Mouse (Mus musculus): ENCODE measurements around the gene E330021D16Rik.
"Not testable (repeated sequence)": the region's sequence is repeated elsewhere in the genome, so short reads cannot be mapped to it uniquely, and the experiment has no call there.

E330021D16Rik gene

DNA sequence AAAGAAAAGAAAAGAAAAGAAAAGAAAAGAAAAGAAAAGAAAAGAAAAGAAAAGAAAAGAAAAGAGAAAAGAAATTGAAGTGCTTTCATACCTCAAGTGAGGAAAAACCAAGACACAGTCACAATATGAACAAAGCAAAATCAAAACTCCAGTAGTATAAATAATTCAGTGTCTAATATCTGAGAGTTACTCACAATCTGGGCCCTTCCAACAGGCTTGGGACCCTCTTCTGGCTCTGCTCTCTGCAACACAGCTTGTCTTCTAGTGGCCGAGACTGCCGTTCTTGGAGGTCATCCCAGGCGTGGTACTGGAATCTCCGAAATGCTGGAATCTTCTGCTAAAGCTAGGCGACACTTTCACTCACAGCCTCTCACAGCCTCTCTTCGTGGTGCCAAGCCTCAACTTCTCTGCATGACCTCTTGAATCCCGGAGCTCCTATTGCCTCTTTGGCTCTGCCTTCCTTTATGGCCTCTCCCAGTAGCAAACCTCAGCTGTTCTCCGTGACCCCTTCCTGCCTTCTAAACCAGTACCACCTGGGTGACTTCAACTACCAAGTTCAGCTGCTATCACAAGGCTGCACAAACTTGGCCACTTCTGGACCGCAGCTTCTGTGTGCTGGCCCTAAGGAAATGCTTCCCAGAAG lies at the start of gene E330021D16Rik:
Gene E330021D16Rik, minus strand, starts transcription at position 437 of the 643 bp plus-strand sequence.
- DNase-seq (ENCODE audit: low spot score in 2 of 2) = no peak

DNA sequence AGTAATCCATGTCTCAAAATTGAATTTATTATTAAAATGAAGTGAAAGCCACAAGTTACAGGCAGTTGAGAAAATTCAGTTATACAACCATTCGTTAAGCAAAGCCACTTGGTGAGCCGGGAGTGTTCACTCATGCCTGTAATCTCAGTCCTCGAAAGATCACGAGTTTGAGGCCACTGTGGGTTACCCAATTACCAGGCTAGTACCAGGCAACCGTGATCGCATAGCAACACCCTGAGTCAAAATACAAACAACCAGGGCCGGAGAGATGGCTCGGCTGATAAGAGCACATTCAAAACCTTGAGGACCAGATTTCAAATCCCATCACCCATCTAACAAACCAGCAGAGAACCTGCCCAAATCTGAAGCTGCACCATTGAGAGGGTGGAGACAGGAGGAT lies 49.7 kb upstream of the E330021D16Rik start:
- DNase-seq (ENCODE audit: low spot score in 2 of 2) = no peak

DNA sequence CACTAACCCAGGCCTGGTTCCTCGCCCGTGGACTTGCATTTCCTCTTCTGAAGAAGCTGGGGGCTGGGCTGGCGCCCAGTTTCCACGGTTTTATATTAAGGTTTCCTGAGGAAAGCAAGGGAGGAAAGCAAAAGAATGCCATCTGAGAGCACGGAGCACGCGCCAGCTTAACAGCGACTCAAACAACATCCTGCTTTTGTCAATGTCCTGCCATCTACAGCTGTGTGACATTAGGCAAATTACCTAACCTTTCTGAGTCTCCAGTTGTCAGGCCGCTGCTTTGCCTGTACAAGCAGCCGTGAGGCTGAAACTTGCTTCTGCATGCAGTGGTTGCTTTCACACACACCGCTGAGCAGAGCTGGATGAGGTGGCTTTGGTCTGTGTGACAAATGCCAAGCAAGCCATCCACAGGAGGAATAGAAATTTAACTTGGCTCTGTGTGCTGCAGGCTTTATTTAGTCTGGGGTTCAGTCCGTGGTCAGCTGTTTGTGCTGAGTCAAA lies 48.8 kb upstream of the E330021D16Rik start:
- DNase-seq (ENCODE audit: low spot score in 2 of 2) = no peak

DNA sequence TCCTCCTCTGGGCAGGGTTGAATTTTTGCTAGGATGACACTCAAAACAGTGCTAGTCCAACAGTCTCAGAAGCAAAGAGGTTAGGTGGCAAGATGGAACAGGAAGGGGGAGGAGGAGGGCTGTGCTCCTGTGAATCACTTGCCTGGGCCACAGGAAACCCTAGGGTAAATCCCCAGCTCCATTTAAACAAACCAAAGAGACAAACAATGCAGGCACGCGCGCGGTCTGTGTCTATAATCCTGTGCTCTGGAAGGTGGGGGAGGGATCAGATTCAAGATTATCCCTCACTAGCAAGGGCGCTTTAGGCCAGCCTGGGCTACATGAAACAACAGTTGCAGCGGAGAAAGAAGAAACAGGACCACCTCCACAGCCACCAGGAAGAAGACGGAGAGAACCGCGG lies 48.1 kb upstream of the E330021D16Rik start:
- DNase-seq (ENCODE audit: low spot score in 2 of 2) = no peak

DNA sequence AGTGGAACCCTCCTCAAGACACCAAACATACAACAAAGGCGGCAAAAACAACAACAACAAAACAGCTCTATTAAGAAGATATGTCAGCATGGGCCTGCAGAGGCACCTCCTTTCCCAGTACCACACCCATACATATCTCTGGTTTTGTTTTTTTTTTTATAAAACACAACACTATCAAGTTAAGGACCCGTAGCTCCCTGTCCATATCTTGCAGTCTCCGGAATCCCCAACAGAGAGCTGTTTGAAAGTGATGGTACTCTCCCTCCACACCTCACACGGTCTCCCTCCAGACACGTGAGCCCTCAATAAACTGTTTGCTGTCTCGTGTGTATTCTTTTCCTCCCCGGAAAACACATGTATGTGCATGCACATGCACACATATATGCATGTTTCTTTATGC lies 43.8 kb upstream of the E330021D16Rik start:
- DNase-seq (ENCODE audit: low spot score in 2 of 2) = no peak

DNA sequence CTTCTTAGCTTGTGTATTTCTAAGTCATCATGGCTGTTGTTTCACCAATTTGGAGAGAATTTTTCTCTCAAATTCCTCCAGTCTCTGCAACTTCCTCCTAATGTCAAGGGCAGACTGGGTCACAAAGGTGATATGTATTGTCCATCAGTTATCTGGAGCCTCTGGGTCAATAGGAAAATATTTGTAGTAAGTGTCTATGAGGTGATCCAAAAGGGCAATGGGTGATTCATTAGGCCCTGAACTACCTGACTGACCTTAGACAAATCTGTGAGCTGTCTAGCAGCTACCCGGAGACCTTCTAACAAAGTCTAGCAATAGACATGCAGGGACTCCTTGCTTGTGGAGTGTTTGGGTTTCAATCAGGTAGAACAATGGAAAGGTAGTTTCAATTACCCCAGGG lies 40.9 kb upstream of the E330021D16Rik start:
- DNase-seq (ENCODE audit: low spot score in 2 of 2) = no peak

DNA sequence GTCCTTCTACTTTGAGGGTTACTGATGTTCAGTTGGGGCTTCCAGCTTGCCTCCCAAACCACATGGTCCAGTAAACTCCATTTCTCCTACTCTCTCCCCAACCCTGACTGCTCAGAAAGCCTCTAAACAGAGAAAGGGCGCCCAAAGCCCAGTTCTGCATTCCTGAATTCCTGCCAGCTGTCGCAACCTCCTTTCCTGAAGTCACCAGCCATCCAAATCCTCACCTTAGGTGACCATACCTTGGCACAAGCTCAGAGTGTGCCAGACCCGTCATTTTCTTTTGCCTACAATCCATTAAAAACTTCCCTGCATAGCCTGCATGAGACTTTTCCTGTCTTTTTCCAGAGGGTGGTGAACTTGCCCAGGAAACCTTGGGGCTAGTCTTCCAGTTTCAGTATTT lies 40.3 kb upstream of the E330021D16Rik start:
- no peak for DNase-seq (ENCODE audit: low spot score in 2 of 2)

DNA sequence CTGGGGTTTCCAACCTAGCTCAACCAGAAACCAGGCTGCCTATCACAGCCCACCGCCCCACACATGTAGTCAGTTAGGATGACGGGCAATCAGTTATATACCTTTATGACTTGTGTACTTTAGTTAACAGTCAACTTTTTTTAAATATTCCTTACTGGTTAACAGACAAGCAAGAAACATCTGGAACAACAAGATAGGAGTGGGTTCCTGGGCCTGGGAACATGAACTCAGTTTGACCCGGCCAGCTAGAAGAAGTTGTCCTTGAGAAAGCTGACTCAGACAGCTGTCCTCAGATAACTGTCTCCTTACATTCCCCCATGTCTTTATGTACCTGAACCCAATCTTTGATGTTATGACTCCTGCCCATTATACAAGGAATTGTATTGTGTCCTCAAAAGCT lies 37.3 kb upstream of the E330021D16Rik start:
- no peak for DNase-seq (ENCODE audit: low spot score in 2 of 2)

DNA sequence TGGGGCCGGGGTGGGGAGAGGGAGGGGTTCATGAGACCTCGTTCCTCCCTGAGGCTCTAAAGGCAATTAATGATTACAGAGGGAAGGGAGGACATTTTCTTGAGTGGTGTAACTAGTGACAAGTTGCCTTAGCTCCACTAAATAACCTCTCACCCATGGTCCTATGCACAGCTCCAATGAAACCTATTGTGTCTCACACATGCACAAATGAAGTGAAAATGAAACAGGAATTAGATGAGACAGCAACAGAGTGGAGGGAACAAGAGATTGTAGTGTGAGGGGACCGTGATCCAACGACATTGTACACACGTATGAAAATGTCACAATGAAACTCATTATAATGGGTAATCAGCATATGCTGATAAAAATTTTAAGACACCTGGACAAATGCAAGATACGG lies 35.5 kb upstream of the E330021D16Rik start:
- no peak for DNase-seq (ENCODE audit: low spot score in 2 of 2)

DNA sequence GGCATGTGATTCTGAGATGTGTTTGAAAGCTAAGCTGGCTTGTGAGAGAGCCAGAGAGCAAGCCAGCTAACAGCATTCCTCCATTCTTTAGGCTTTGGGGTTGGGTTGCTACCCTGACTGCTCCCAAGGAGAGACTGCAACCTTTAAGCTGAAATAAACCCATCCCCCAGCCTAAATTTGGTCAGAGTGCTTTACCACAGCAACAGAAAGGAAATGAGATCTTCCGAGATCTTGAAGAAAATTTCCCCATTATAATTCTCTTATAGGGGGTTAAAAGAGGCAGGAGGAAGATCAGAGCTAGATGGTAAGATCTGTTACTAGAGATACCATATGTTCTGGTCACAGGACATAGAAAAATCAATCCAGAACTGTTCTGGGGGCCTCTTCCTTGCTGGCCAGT lies 34.6 kb upstream of the E330021D16Rik start:
- no peak for DNase-seq (ENCODE audit: low spot score in 2 of 2)

DNA sequence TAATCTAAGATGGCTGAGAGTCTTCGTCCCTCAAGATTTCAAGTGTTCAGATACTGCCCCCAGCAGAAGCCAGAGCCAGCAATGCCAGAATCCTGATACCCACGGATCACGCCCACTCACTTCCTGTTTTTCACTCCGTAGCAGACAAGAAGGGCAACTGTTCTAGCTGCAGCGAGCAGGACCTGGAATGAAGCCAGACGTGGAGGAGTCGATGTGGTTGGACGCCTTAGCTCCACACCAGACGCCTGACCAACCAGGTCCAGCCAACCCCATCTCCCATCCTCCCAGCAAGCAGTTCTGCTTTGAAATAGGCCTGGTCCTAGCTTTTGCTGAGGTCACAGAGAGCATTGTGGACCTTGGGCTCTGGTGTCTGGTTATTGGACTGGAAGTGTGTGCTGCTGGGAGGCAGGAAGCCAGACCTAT lies 33.9 kb upstream of the E330021D16Rik start:
- DNase-seq (ENCODE audit: low spot score in 2 of 2) = peak; percentile 54 to 70

DNA sequence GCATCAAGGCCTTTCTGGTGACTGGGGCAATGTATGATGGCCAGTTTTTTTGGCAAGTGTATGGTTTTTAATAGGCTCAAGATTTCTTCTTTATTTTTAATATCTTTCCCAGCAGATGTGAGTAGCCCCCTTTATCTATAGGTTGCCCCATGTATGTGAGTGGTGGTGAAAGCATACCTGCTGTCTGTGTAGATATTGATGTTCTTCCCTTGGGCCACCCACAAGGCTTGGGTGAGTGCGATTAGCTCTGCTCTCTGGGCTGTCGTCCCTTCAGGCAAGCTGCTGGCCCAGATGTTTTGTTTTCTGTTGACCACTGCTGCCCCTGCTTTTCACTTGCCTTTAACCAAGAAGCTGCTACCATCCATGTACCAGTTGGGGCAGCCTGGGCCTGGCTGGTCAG lies 23.8 kb upstream of the E330021D16Rik start:
- DNase-seq (ENCODE audit: low spot score in 2 of 2) = not testable (repeated sequence)

DNA sequence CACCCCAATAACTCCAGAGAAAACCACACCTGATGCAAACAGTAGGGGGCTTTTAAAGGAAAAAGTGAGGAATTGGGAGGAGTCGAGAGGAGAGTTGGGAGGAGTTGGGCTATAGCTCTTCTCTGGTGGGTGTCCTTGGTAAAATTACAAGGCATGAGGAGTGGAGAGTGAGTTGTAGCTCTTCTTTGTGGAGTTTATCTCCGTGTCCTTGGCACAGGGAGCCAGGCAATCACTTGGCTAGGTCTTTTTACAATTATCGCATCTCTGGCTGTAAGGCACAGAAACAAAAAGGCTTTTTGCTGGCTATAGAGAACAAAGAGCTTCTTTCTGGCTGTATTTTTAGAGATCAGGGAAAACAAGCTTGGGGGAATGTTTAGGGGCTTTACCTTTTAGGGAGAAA lies 20.8 kb upstream of the E330021D16Rik start:
- DNase-seq (ENCODE audit: low spot score in 2 of 2) = not testable (repeated sequence)

DNA sequence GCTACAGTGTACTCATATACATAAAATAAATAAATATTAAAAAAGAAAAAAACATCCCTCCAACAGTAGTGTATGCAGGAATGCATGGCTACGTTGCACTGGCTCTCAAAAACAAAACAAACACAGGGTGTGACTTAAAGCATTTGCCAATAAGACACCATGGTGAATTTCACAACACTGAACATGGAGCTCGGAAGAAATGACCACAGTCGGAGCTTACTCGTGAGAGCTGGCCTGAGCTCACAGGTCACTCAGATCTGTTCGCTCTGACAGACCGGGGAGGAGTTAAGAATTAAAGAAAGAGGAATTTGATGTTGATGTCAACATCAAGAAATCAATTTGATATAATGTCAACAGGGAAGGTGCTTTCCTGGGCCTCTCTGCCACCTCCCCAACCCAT lies 18.2 kb upstream of the E330021D16Rik start:
- no peak for DNase-seq (ENCODE audit: low spot score in 2 of 2)

DNA sequence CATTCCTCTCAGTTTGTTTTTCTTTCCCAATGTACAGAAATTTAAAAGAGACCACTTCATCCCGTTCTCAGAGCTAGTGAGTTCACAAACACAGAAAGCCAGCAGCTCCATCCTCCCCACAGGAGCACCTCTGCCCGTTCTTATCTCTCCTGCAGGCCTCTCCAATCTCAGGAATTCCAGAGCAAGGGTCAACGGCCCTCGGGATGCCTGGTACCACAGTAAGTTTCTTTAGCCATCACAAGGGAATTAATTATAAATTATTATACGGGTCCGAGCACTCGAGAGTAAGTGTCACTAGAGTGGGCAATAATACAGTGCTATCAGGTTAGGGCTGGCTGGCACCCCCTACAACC lies 16.5 kb upstream of the E330021D16Rik start:
- DNase-seq (ENCODE audit: low spot score in 2 of 2) = no peak

DNA sequence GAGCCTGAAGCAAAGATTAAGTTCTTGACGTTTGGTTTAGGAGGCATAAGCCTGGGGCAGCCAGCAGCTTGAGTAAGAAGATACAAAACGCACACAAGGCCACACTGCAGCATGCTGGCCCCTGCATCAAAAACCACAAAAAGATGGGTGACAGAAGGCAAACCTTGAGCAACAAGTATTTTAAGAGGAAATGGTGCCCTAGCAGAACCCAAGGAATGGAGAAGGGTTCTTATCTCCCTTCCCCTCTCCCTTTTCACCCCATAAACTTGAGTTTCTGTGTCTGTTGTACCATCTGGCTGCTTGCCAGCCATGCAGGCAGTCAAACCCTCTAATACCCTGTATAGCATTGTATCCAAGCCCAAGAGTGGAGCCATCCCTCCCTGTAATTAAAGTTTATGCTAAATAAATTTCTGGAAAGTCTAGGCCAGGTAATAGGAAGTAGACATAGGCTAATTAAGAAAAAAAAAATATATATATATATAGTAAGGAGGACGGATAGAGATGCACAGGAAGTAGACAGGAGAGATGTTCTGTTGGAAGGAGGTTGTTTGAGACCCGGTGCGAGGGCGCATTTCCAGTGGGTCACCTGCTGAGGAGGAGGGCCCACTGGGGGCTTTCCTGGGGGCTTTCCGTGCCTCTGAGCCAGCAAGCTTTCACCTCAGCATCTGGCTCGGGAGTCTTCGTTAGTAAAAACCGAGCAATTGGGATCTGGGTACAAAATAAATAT lies 16.0 kb upstream of the E330021D16Rik start:
- no peak for DNase-seq (ENCODE audit: low spot score in 2 of 2)

DNA sequence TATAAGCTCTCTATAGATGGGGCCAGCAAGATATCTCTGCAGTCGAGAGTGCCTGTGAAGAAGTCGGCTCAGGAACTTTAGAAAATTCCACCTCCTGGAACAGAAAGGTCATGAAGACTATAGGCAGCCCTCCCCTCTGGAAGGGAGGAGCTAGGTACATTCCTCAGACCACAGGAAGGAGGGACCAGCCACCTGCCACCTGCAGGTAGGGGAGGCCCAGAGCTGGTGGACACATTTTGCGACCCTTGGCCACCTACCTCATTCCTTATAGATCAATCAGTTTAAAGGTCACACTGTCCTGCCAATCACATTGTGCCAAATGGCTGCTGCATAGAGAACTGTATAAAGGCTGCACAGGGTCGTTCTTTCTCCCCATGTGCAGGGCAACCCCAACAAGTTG lies 14.1 kb upstream of the E330021D16Rik start:
- no peak for DNase-seq (ENCODE audit: low spot score in 2 of 2)

DNA sequence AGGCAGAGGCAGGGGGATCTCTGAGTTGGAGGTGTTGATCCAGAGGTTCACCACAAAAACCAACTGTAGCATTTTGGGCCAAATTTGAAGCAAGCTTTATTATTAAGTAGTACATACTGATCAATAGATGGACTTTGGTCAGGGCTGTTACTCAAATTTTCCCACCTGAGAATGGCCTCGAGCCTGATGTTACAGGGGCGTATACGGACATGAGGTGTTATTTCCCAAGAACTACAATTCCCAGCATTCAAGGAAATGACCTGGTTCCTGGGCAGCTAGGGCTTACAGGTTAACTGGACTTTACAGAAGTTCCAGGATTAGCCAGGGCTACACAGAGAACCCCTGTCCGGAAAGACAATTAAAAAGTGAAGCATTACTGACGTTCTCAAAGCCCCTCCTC lies 13.0 kb upstream of the E330021D16Rik start:
- no peak for DNase-seq (ENCODE audit: low spot score in 2 of 2)

DNA sequence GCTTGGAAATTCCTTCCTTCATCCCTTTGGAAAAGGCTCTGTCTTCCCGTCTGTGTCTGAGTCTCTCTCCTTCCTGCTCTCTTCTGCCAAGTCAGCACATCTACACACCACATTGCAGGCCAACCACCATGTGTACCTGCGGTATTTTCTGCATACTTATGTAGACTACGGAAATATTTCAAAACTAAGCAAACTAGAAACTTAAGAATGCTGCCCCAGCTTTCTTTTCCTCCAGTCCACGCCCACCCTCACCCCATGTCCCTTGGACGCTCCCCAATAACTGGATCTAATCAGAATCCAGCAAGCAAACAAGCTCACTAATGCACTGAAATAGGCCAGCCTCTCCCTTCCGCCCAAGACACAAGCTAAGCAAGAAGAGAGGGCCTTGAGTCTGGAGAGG lies 11.9 kb upstream of the E330021D16Rik start:
- DNase-seq (ENCODE audit: low spot score in 2 of 2) = no peak

DNA sequence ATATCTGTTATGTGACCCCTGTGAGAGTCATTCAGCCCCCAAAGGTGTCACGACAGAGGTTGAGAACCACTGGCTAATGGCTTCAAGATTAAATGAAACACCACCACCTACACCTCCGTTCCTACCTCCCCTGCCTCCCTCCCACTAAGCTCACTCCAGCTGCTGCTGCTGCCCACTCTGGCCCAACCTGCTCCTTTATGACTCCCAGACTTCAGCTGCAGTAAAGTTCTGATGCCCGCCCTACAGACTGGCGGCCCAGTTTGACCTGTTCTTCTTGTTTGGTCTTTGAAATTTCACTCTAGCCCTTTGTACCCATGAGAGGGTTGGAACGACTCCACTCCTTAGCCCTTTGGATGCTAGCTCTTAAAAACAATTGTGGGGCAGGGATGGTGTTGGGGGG lies 10.6 kb upstream of the E330021D16Rik start:
- no peak for DNase-seq (ENCODE audit: low spot score in 2 of 2)

DNA sequence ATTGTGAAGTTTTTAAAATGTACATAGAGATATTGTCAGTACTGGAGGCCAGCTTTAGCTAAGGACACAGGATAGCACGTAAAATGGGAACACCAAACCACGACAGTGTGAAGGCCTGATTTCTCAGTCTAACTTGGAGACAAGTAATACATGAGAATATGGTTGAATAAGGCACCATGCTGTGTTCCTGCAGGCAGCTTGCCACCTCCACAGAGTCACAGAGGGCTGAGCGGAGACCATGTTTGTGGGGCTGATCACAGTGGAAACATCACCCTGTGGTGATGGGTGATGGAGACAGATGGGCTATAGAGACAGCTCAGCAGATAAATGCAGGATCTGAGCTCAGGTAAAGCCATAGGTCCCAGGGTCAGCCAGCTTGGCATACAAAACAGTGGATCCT lies 8.8 kb upstream of the E330021D16Rik start:
- no peak for DNase-seq (ENCODE audit: low spot score in 2 of 2)

DNA sequence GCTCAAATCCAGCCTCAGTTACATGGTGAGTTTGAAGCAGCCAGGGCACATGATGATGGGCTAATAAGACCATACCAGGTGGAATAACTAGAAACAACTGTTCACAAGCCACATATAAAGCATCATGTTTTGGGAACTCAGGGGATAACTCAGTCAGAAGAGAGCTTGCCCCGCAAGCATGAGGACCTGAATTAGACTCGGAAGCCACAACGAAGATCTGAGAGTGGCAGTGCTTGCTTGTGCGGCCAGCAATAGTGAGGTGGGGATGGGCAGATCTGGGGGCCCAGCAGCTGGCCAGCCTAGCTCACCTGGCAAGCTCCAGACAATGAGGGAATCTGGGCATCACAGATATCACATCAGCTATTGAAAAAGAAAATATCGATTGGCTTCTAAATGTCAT lies 7.8 kb upstream of the E330021D16Rik start:
- no peak for DNase-seq (ENCODE audit: low spot score in 2 of 2)

DNA sequence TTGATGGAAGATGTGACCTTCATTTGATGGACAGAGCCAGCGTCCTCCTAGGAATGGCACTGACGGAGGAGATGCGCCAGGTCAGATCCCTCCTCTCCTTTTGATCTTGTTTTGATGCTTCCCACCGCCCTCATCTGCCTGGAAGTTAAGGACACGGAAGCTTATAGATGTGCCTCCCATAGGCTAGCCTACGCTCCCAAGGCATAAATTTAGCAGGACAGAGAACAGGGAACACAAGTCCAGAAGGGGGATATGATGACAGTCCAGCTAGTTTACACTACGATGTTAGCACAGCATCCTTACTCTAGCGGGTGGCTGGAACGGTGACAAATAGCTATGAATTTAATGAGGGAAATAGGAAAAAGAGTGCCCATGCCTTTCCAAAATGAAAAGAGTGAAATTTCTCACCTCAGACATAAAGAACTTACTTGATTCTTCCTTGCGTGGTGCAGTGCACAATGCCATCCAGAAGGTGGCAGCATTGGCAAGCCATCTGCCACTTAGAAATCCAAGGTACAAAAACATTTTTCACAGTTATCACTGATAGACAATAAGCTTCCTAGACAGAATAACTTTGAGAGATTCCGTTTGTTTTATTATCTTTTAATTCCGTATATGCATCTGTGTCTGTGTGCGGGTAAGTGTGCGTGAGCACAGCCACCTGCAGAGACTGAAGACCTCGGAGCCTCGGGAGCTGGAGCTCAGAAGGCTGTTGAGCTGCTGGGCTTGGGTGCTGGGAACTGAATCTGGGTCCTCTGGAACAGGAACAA lies 6.9 kb upstream of the E330021D16Rik start:
- peak; percentile 44 to 79 for DNase-seq (ENCODE audit: low spot score in 2 of 2)
